Comparison of ENCODE assay signal across 8 mouse cellular contexts in the genomic region with DNA sequence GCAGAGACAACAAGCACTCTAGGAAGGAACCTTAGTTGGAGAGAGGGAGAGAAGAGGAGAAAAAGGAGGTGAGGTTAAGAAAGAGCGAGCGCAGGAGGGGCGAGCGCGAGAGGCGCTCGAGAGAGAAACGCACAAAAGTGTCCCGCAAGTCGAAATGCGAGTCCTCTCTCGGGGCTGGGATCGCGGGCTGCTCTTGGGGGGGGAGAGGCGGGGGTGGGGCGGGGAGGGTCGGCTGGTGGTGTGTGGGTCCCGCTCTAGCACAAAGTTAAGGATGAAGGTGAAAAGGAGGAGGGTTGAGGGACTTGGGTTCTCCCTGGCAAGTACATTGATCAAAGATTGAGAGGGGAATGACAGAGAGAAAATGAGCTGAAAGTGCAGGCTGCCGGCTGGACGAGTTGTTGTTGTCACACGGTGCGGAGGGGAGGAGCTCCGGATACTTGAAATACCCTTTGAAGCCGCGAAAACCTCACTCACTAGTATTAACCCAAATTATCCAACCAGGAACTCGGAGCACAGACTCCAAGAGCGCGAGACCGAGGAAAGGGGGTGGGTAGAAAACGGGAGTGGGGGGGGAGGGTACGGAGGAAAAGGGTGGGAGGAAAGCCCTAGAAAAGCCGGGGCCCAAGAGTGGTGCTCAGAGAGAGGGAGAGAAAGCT. TPM values are rescaled to one million over a fixed set of nuclear protein-coding genes. Genes with fewer than 3 reads are reported as not detected.
DNase-seq lines count a peak whose midpoint lies in the region; ATAC-seq lines count a peak whose summit lies in the region.

A gene (minus strand): TSS at position 345 of the 656 bp plus-strand sequence.

- H3K27ac ChIP-seq in forebrain, embryonic 10.5 days, result peak within 1 kb of the TSS; percentile 98

- ATAC-seq in hematopoietic stem cell, adult 5-6 weeks (replicated peaks in 1 of 2; ENCODE audit: insufficient read depth in 1 of 2, low FRiP score in 2 of 2, low TSS enrichment in 1 of 2, low read depth in 1 of 2, poor library complexity in 2 of 2, severe bottlenecking in 2 of 2), result peak; percentile 60 to 62

- H3K4me3 ChIP-seq in forebrain, embryonic 10.5 days, result peak within 1 kb of the TSS; percentile 79

- no peaks in the 10 kb centered on the region for H3K9me3 ChIP-seq in forebrain, embryonic 10.5 days

- DNase-seq in Muller cell, postnatal 12 days (ENCODE audit: inconsistent ontology term), result peak; percentile 98
- peak; percentile 4 to 8 for DNase-seq in adrenal gland, postnatal 4 days (ENCODE audit: low spot score in 2 of 2)
- peak; percentile 85 for DNase-seq in forebrain, embryonic 10.5 days (ENCODE audit: extremely low spot score, low spot score)
- peak; percentile 32 to 45 for DNase-seq in layer of hippocampus, postnatal 10 days (ENCODE audit: low spot score in 2 of 2)
- DNase-seq in lung, postnatal 36 days, result peak; percentile 69
- peak; percentile 95 for DNase-seq in retina, postnatal 1 day
- no peak for DNase-seq in c-Kit-positive CD71-positive TER-119-positive erythroid progenitor cells, embryonic 14.5 days (ENCODE audit: low spot score)

- H3K36me3 ChIP-seq in forebrain, embryonic 10.5 days (replicated peaks), result no peaks in the 10 kb centered on the region

- H3K27me3 ChIP-seq in forebrain, embryonic 10.5 days (ENCODE audit: poor library complexity, severe bottlenecking), result no peaks in the 10 kb centered on the region

- peaks cover 71% of the 10 kb centered on the region for H3K4me1 ChIP-seq in forebrain, embryonic 10.5 days

- whole genome bisulfite sequencing in forebrain, embryonic 10.5 days, result under 1% methylated on average over 32 of the region's 32 CpGs

RNA-seq across cellular contexts. Expression of the gene that starts here (rescaled TPM):
- total RNA-seq in adrenal gland, postnatal 4 days (2021), result 10 to 100 TPM; 10.9 to 22.0 TPM
- polyA plus RNA-seq in forebrain, embryonic 10.5 days (2016; fragmentation: Nextera tagmentation; extraction: Ambion mirVana), result 14.8 and 15.4 TPM in 2 replicates
- 20.1 and 24.7 TPM in 2 replicates for total RNA-seq in hematopoietic stem cell, adult 5-6 weeks (2017)
- total RNA-seq in layer of hippocampus, postnatal 10 days (2021), result 1 to 10 TPM; 7.5 to 8.5 TPM
